Mouse (Mus musculus) stomach, embryonic 15.5 days (tissue): ENCODE results near the gene Rbck1. TPM values are rescaled to one million over a fixed set of nuclear protein-coding genes. Genes with fewer than 3 reads are reported as not detected.
A peak's percentile ranks its signal among the peaks of the same experiment; 100 is the strongest.

Source experiments
- ATAC-seq: fragments of 200-750 bp; cut with Nextera tagmentation; 2 replicates; pipeline ENCODE4 v1.8.0; 2017; ENCODE audit warnings: low read depth, moderate number of reproducible peaks, moderate TSS enrichment; ENCODE audit not compliant: insufficient read depth, low FRiP score
- H3K27ac ChIP-seq: fragments of 300-500 bp; sonication (generic); 2 replicates; pipeline ENCODE4 v1.5.1; 2015; ENCODE audit warnings: mild to moderate bottlenecking, inconsistent platforms
- H3K27me3 ChIP-seq: fragments of 300-500 bp; sonication (generic); replicated peaks from 2 replicates; pipeline ENCODE4 v1.6.1; 2015; ENCODE audit warnings: inconsistent platforms
- H3K36me3 ChIP-seq: fragments of 300-500 bp; sonication (generic); 2 replicates; pipeline ENCODE4 v1.6.1; 2015; ENCODE audit warnings: inconsistent platforms
- H3K4me1 ChIP-seq: fragments of 300-500 bp; sonication (generic); 2 replicates; pipeline ENCODE4 v1.6.1; 2015; ENCODE audit warnings: inconsistent platforms
- H3K4me2 ChIP-seq: fragments of 300-500 bp; sonication (generic); 2 replicates; pipeline ENCODE4 v1.6.1; 2015; ENCODE audit warnings: mild to moderate bottlenecking, inconsistent platforms
- H3K4me3 ChIP-seq: fragments of 300-500 bp; sonication (generic); replicated peaks from 2 replicates; pipeline ENCODE4 v1.5.1; 2015; ENCODE audit warnings: inconsistent platforms
- H3K9ac ChIP-seq: fragments of 300-500 bp; sonication (generic); 2 replicates; pipeline ENCODE4 v1.6.1; 2015; ENCODE audit warnings: inconsistent platforms
- H3K9me3 ChIP-seq: fragments of 300-500 bp; sonication (generic); 2 replicates; pipeline ENCODE4 v1.6.1; 2016; ENCODE audit warnings: inconsistent platforms
- WGBS: fragments of 180-500 bp; shearing (Covaris S2); methylation state at CpG from one replicate; pipeline ENCODE4 v1.1.7; 2015; 5-methylcytosine and 5-hydroxymethylcytosine counted together
- polyA plus RNA-seq: library from polyadenylated mRNA; unstranded; fragments of >200 nt; fragmentation: Nextera tagmentation; extraction: Ambion mirVana; gene quantifications from 2 replicates; pipeline ENCODE4 v1.2.1, GENCODE M21; 2015

Gene Rbck1
- polyA plus RNA-seq, 1 experiment from 2014 or later = 86.5 TPM

DNA sequence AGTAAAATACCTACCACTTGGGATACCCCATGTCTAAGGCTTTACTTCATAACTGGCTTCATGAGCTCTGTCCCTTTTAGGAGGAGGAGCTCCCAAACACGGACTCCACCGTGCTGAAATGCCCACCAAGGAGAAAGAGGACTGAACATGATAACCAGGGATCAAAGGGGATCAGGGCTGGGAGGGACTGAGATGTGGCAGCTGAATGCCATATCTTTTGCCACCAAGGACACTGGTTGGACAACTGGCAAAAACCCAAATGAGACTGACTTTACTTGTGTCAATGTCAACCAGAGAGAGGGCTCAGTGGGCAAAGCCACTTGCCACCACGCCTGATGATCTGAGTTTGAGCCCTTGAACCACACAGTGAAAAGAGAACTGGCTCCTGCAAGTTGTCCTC, 7.6 kb downstream of the Rbck1 start:
- no peaks in the 10 kb centered on the region for H3K9me3 ChIP-seq
- H3K9ac ChIP-seq = no peak overlapping the region
- no peak overlapping the region for H3K27ac ChIP-seq
- ATAC-seq = no peak
- H3K27me3 ChIP-seq = no peaks in the 10 kb centered on the region
- no peak overlapping the region for H3K4me2 ChIP-seq
- H3K4me3 ChIP-seq = no peak overlapping the region
- peaks cover 39% of the 10 kb centered on the region for H3K36me3 ChIP-seq
- WGBS = 87% methylated on average over 3 of the region's 3 CpGs
- H3K4me1 ChIP-seq = no peaks in the 10 kb centered on the region

DNA sequence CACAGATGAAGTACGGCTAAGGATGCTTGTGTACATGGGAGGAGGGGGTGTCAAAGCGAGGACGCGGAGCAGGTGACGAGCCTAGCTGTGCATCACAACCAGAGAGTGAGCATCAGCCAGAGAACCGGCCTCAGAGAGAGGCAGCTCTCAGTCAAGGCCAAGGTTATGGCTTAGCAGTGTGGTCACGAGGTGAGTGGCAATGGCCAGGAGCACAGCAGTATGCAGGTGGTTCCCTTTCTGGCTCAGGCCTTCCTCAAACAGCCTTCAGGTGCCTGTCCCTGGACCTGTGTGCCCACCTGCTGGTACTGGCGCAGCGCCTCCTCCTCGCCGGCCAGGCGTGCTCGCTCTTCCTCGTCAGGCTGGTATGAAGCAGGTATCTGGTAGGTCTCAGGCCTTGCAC, 8.5 kb downstream of the Rbck1 start:
- WGBS = 94% methylated on average over 14 of the region's 14 CpGs
- H3K36me3 ChIP-seq = peaks cover 42% of the 10 kb centered on the region

DNA sequence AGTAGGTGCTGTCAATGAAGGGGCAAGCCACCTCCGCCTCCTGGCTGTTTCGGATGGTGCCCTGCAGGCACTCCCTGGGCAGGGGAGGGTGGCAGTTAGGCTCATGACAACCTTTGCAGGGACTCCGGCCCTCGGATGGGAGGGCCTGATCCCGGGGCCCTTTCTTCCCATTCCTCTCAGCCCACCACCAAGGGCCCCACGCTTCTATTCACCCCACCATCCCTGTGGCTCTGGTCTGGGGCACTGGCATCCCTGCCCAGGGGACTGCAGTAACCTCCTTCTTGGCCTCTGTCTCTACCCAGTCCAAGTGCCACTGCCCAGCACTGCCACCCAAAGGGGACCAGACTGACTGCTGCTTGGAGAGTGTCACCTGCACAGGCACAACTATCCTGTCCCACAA, 10.3 kb downstream of the Rbck1 start:
- no peak for ATAC-seq
- no peaks in the 10 kb centered on the region for H3K4me1 ChIP-seq
- H3K9ac ChIP-seq = no peak overlapping the region
- no peaks in the 10 kb centered on the region for H3K27me3 ChIP-seq
- WGBS = 98% methylated on average over 6 of the region's 6 CpGs
- no peak overlapping the region for H3K4me3 ChIP-seq
- H3K4me2 ChIP-seq = no peak overlapping the region
- no peak overlapping the region for H3K27ac ChIP-seq
- H3K36me3 ChIP-seq = peaks cover 52% of the 10 kb centered on the region
- H3K9me3 ChIP-seq = no peaks in the 10 kb centered on the region

More for the DNA sequence above, 8.5 kb downstream of the Rbck1 start:
- no peaks in the 10 kb centered on the region for H3K4me1 ChIP-seq
- no peak overlapping the region for H3K4me3 ChIP-seq
- H3K9me3 ChIP-seq = no peaks in the 10 kb centered on the region
- no peak overlapping the region for H3K27ac ChIP-seq
- H3K27me3 ChIP-seq = no peaks in the 10 kb centered on the region
- no peak overlapping the region for H3K4me2 ChIP-seq
- no peak overlapping the region for H3K9ac ChIP-seq
- no peak for ATAC-seq

DNA sequence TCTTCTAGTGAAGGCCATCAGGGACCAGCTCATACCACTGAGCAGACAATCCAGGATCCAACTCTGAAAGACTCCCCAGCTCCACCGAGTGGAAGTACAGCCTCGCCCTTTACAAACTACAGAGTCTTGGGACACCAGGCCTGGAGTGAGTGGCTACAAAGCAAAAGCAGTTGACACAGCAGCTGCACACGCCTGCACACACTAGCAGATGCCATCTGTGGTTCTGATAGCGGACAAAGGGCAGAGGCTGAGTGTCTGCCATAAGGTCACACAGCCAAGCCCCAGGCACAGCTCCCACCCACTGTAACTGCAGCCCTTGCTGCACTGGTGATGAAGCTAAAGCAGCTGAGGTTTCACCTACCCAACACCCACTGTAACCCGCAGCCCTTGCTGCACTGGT, 10.9 kb downstream of the Rbck1 start:
- Histone ChIP-seq H3K36me3 (peaks cover 54% of the 10 kb centered on the region), H3K27me3 (no peaks in the 10 kb centered on the region), H3K9me3 (no peaks in the 10 kb centered on the region), H3K4me1 (no peaks in the 10 kb centered on the region), H3K4me2 (no peak overlapping the region), H3K4me3 (no peak overlapping the region), H3K27ac (no peak overlapping the region), H3K9ac (no peak overlapping the region)
- WGBS = 82% methylated on average over 5 of the region's 5 CpGs
- no peak for ATAC-seq

DNA sequence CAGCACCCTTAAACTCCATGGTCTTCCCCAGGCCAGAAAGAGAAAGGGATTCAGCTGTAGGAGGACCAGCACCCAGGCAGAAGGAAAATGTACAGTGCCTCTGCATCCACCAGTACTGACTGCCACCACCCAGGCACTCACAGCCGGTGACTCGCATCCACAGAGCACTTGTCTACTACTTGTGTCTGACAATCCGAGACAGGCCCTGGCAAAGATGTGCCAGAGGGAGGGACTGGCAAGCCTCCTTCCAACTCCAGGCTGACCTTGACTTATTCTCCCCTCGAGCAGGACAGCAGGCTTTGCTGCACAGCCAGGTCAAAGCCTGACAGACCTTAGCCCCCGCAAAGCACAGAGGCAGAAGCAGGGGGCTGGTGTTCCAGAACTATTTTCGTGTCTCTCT, 15.4 kb downstream of the Rbck1 start:
- 81% methylated on average over 6 of the region's 6 CpGs for WGBS

DNA sequence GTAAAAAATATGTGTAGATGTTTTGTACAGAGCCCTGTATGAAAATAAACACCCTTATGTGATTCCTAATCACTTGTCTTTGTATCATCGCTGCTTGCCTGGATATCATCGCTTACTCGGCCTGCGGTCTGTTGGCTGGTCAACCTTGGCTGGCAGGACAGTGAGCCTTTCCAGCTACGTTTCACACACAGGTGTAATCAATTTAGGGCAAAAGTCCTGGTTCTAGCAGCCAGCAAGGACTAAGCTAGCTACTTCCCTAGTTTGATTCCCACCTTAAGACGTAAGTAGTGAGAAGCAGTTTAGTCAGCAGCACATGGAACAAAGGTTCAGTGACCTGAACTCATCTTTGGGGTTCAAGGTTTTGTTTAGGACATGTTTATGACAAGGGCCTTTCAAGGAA, 18.5 kb downstream of the Rbck1 start:
- Histone ChIP-seq H3K36me3 (peaks cover 69% of the 10 kb centered on the region), H3K27me3 (no peaks in the 10 kb centered on the region), H3K9me3 (no peaks in the 10 kb centered on the region), H3K27ac (no peak overlapping the region), H3K4me2 (no peak overlapping the region), H3K4me3 (no peak overlapping the region), H3K9ac (no peak overlapping the region), H3K4me1 (no peaks in the 10 kb centered on the region)
- ATAC-seq = no peak
- WGBS = 81% methylated on average over 6 of the region's 6 CpGs

More for the DNA sequence above, 15.4 kb downstream of the Rbck1 start:
- no peaks in the 10 kb centered on the region for H3K9me3 ChIP-seq
- no peak overlapping the region for H3K27ac ChIP-seq
- H3K4me2 ChIP-seq = no peak overlapping the region
- H3K9ac ChIP-seq = no peak overlapping the region
- no peaks in the 10 kb centered on the region for H3K4me1 ChIP-seq
- no peak overlapping the region for H3K4me3 ChIP-seq
- H3K36me3 ChIP-seq = peaks cover 53% of the 10 kb centered on the region
- no peaks in the 10 kb centered on the region for H3K27me3 ChIP-seq
- ATAC-seq = no peak

DNA sequence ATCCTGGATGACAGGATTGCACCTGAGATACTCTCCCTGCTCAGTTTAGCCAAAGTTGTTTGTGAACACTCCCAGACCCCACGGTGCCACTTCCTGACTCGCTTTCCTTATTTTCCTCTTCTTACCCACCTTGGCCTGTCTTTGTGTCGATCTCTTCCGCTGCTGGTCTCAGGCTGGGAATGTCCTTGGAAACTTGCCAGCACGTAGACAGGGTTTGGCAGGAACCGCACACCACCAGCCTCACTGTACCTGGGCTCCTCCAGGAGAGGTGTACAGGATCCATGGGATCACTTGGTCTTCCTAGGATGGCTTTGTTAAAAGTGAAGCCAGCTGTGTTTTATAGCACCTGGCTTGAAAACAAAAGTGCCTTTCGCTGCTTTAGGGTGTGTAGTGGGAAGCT, 19.5 kb downstream of the Rbck1 start:
- no peak for ATAC-seq
- H3K4me1 ChIP-seq = no peaks in the 10 kb centered on the region
- H3K27me3 ChIP-seq = no peaks in the 10 kb centered on the region
- H3K9ac ChIP-seq = no peak overlapping the region
- 74% methylated on average over 7 of the region's 7 CpGs for WGBS
- no peaks in the 10 kb centered on the region for H3K9me3 ChIP-seq
- no peak overlapping the region for H3K4me3 ChIP-seq
- no peak overlapping the region for H3K27ac ChIP-seq
- peaks cover 69% of the 10 kb centered on the region for H3K36me3 ChIP-seq
- H3K4me2 ChIP-seq = no peak overlapping the region

DNA sequence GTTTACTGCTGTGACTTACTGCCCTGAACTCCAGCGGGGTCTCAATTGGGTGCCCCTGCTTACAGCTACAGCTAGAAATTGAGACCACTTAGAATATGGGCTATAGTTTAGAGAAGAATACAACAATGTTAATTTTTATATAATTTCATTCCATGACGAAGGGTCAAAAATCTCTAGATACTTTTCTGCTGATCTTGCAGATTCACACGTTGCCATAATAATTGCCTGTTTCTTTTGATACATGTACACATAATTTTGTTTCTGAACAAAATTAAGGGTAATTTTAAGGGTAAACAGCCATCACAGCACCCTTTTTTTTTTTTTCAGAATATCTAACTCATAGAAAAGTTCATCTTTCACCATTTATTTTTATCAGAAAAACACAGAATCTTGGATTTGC, 25.3 kb downstream of the Rbck1 start:
- Histone ChIP-seq H3K27me3 (no peaks in the 10 kb centered on the region), H3K4me1 (no peaks in the 10 kb centered on the region), H3K27ac (no peak overlapping the region), H3K9me3 (no peaks in the 10 kb centered on the region), H3K36me3 (peaks cover 66% of the 10 kb centered on the region), H3K9ac (no peak overlapping the region), H3K4me3 (no peak overlapping the region), H3K4me2 (no peak overlapping the region)
- WGBS = 89% methylated on average over 3 of the region's 3 CpGs
- ATAC-seq = no peak

DNA sequence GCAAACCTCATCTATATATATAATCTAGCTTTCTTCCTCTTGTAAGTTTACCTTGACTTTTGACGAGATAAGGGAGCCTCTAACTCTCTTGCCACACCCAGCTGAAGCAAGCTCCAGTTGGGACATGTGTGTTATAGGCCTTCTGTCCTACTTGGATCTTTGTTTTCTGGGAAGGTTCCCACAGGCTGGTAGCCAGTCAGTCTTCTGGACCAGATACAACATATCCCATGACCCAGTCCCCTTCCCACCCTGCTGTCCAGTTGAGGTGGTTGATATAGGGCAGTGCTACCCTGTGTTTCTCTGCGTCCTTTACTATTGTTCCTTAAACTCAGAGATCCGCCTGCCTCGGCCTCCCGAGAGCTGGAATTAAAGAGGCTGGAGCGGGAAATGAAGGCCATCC, 27.0 kb downstream of the Rbck1 start:
- peaks cover 50% of the 10 kb centered on the region for H3K36me3 ChIP-seq
- 90% methylated on average over 6 of the region's 6 CpGs for WGBS
- H3K4me3 ChIP-seq = no peak overlapping the region
- no peak overlapping the region for H3K27ac ChIP-seq
- no peak overlapping the region for H3K4me2 ChIP-seq
- ATAC-seq = no peak
- H3K4me1 ChIP-seq = no peaks in the 10 kb centered on the region
- H3K9me3 ChIP-seq = no peaks in the 10 kb centered on the region
- H3K9ac ChIP-seq = no peak overlapping the region
- H3K27me3 ChIP-seq = no peaks in the 10 kb centered on the region

DNA sequence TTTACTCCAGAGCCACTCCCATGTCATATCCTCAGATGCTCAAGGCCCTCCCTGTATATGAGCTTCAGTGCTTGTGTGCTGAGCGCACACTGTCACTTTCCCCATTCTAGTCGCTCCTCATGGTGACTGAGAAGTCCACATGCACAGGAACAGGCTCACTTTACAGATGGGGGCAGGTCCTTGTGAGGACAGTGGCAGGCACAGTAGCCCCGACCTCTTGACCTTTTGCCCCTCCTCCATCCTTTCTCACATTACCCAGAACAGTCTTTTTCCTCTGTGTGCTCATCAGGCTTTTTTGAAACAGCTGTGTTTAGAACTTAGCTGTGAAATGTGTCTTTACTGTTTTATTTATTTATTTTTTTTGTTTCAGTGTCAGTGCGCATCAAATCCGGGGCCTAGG, 28.7 kb downstream of the Rbck1 start:
- H3K9me3 ChIP-seq = no peaks in the 10 kb centered on the region
- H3K36me3 ChIP-seq = peaks cover 38% of the 10 kb centered on the region
- no peaks in the 10 kb centered on the region for H3K4me1 ChIP-seq
- H3K9ac ChIP-seq = no peak overlapping the region
- WGBS = 56% methylated on average over 5 of the region's 5 CpGs
- no peaks in the 10 kb centered on the region for H3K27me3 ChIP-seq
- H3K27ac ChIP-seq = no peak overlapping the region
- H3K4me3 ChIP-seq = no peak overlapping the region
- H3K4me2 ChIP-seq = no peak overlapping the region
- ATAC-seq = no peak

DNA sequence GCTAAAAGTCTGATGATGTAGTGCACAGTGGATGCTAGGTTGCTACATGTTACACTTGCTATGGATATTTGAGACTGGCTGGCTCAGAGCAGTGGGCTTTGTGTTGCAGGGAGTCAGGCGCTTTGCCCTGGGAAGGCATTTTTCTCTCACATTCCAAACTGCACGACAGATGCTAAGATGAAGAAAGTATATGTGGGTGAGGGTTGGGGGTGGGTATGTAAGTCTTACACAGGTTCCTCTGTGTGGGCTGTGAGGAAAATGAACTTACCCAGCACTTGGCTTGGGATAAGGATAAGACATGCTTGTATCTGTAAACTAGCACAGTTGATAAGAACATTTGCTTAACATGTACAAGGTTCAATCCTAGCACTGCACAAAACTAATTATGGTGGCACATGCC, 29.6 kb downstream of the Rbck1 start:
- Histone ChIP-seq H3K9ac (no peak overlapping the region), H3K9me3 (no peaks in the 10 kb centered on the region), H3K4me2 (no peak overlapping the region), H3K4me3 (no peak overlapping the region), H3K36me3 (peaks cover 29% of the 10 kb centered on the region), H3K27me3 (no peaks in the 10 kb centered on the region), H3K27ac (no peak overlapping the region), H3K4me1 (no peaks in the 10 kb centered on the region)
- ATAC-seq = no peak
- WGBS = 74% methylated on average over 2 of the region's 2 CpGs

DNA sequence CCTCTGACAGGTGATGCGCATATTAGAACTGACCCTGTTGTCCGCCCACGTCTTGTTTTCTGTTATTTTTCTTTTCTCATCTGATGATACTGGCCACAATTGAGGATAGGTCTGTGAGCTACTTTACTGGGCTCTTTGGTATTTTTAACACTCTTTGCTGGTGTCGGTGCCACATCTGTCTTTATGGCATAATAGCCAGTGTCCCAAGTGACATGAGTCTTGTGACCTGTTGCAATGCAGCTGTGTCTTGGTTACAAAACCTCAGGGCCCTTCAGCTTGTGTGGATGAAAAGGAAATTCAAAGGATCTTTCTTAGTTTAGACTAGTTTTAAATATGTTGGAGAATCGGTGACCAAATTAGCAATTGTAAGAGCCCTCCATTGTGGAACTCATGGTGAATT, 37.9 kb downstream of the Rbck1 start:
- H3K27ac ChIP-seq = no peak overlapping the region
- 32% methylated on average over 5 of the region's 5 CpGs for WGBS
- H3K9me3 ChIP-seq = no peaks in the 10 kb centered on the region
- ATAC-seq = no peak
- H3K4me1 ChIP-seq = 0 out of 2 replicates have a peak, but pooled peaks cover 13% of the 10 kb centered on the region
- H3K27me3 ChIP-seq = no peaks in the 10 kb centered on the region
- H3K4me2 ChIP-seq = peak overlapping the region; percentile 74
- H3K36me3 ChIP-seq = no peaks in the 10 kb centered on the region
- peak overlapping the region; percentile 97; the same call in 1 of the 2 replicates for H3K9ac ChIP-seq
- H3K4me3 ChIP-seq = peak overlapping the region; percentile 91

DNA sequence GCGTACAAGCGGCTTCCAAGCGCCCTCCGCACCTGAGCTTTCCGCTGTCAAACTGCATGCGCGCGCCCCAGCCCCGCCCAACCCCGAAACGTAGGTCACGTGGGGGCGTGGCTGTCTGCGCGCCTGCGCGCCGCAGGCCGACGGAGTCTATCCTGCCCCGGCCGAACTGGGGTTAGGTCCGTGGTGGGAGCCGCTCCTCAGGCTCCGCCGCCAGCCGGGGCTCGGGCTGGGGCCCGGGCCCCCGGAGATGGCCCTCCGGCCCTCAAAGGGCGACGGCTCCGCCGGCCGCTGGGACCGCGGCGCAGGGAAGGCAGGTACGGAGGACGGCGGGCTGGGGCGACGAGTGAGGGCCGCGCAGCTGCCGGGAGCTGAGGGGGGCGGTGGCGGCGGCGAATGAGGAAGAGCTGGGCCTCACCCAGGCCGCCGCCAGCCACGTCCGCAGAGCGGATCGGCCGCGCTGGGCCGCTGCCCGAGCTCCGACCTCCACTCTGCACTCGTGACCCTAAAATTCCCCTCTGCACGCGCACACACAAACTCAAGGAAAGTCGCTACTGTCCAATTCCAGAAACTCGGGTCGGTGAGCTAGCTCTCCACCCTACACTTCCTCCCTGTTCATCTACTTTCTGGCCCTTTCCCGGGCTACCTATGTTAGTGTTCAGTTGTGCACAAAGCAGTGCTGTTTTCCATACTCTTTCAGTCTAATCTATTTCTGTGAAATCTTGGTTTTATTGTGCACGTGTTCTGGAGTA, 38.6 kb downstream of the Rbck1 start, which contains the start of gene Tbc1d20:
Gene Tbc1d20 (plus strand): TSS at position 102 of the 749 bp plus-strand sequence.
- Histone ChIP-seq H3K9me3 (no peaks in the 10 kb centered on the region), H3K27ac (peak within 1 kb of the TSS; percentile 89), H3K4me3 (peak within 1 kb of the TSS; percentile 91), H3K36me3 (no peaks in the 10 kb centered on the region), H3K27me3 (no peaks in the 10 kb centered on the region), H3K4me2 (peak within 1 kb of the TSS; percentile 74), H3K9ac (peak within 1 kb of the TSS; percentile 97), H3K4me1 (0 out of 2 replicates have a peak, but pooled peaks cover 13% of the 10 kb centered on the region)
- under 1% methylated on average over 61 of the region's 70 CpGs for WGBS
- peak; percentile 98 for ATAC-seq
